Mouse (Mus musculus) layer of hippocampus, adult 18-20 months (tissue): ENCODE results near the gene Cyp4v3. TPM values are rescaled to one million over a fixed set of nuclear protein-coding genes. Genes with fewer than 3 reads are reported as not detected.
"Not testable (repeated sequence)": the region's sequence is repeated elsewhere in the genome, so short reads cannot be mapped to it uniquely, and the experiment has no call there.

Source experiments
- DNase-seq, 2 experiments: peaks; one replicate each; pipeline ENCODE4 v3.0.0; 2022; ENCODE audit warnings: low spot score in 2 of 2
- long read RNA-seq: library from polyadenylated mRNA; stranded (forward); transcript quantifications from one replicate; pipeline ENCODE4 v2.0.0, GENCODE M21; 2021
- total RNA-seq, 2 experiments: library from RNA; stranded (reverse); gene quantifications; 2 replicates each; pipeline ENCODE4 v1.2.3; 2021

The Cyp4v3 gene
- 1 to 10 TPM; 7.5 to 7.9 TPM for total RNA-seq
- long read RNA-seq, transcript Cyp4v3-201 (11 exons, 3,808 nt) = major isoform, 15 of 15 reads
- long read RNA-seq, partial matches to known transcripts = 0 of 15 reads
- long read RNA-seq, other reads (novel, unspliced or antisense) = 0 of 15 reads

GRCm38 (mm10) chr8:45332685-45333409, at the start of gene Cyp4v3:
TSS of gene Cyp4v3 (minus strand) at chr8:45333216.
- DNase-seq = peak; percentile 30 to 45

- no peak for DNase-seq
These were observed 48.9 kb upstream of the Cyp4v3 start, which contains the start of gene Fam149a for GRCm38 (mm10) chr8:45381963-45382347. TSS of gene Fam149a (minus strand) at chr8:45382291.

- no peak for DNase-seq
These were observed 48.3 kb upstream of the Cyp4v3 start for GRCm38 (mm10) chr8:45381075-45381962.

- DNase-seq = no peak
These were observed 47.6 kb upstream of the Cyp4v3 start for GRCm38 (mm10) chr8:45380598-45380997.

- no peak for DNase-seq
These were observed 41.1 kb upstream of the Cyp4v3 start for GRCm38 (mm10) chr8:45374071-45374470.

- DNase-seq = no peak
These were observed 34.1 kb upstream of the Cyp4v3 start for GRCm38 (mm10) chr8:45367154-45367553.

GRCm38 (mm10) chr8:45363220-45363619, 30.2 kb upstream of the Cyp4v3 start:
- no peak for DNase-seq

GRCm38 (mm10) chr8:45362323-45362722, 29.3 kb upstream of the Cyp4v3 start:
- peak in 1 of 2 experiments; percentile 48 for DNase-seq

GRCm38 (mm10) chr8:45359091-45359605, 26.1 kb upstream of the Cyp4v3 start:
- DNase-seq = no peak

- peak in 1 of 2 experiments; percentile 23 for DNase-seq
These were observed 25.3 kb upstream of the Cyp4v3 start for GRCm38 (mm10) chr8:45358132-45358918.

GRCm38 (mm10) chr8:45355809-45356208, 22.8 kb upstream of the Cyp4v3 start:
- no peak for DNase-seq

- DNase-seq = peak in 1 of 2 experiments; percentile 79
These were observed 12.0 kb upstream of the Cyp4v3 start for GRCm38 (mm10) chr8:45345031-45345430.

- DNase-seq = no peak
These were observed 11.3 kb upstream of the Cyp4v3 start for GRCm38 (mm10) chr8:45344298-45344697.

- no peak for DNase-seq
These were observed 8.9 kb upstream of the Cyp4v3 start for GRCm38 (mm10) chr8:45341630-45342628.

- peak in 1 of 2 experiments; percentile 6 for DNase-seq
These were observed 477 bp upstream of the Cyp4v3 start for GRCm38 (mm10) chr8:45333493-45333892.

GRCm38 (mm10) chr8:45330856-45331255, 2.2 kb downstream of the Cyp4v3 start:
- no peak for DNase-seq

GRCm38 (mm10) chr8:45329206-45329980, 3.6 kb downstream of the Cyp4v3 start:
- no peak for DNase-seq

- DNase-seq = not testable (repeated sequence)
These were observed 5.9 kb downstream of the Cyp4v3 start for GRCm38 (mm10) chr8:45327076-45327475.

GRCm38 (mm10) chr8:45324151-45324550, 8.9 kb downstream of the Cyp4v3 start:
- no peak for DNase-seq
